Mouse (Mus musculus) CD4-positive, CD25-positive, alpha-beta regulatory T cell, adult 9 weeks (primary cell): ENCODE results near the gene Frat1. TPM values are rescaled to one million over a fixed set of nuclear protein-coding genes. Genes with fewer than 3 reads are reported as not detected.

Experiments
- polyA plus RNA-seq: library from polyadenylated mRNA; unstranded; fragments of 100-300 nt; shearing (Covaris generic); gene quantifications from one replicate; pipeline ENCODE4 v1.2.1, GENCODE M21; 2017

Frat1 gene
- 2.8 TPM for polyA plus RNA-seq

DNA sequence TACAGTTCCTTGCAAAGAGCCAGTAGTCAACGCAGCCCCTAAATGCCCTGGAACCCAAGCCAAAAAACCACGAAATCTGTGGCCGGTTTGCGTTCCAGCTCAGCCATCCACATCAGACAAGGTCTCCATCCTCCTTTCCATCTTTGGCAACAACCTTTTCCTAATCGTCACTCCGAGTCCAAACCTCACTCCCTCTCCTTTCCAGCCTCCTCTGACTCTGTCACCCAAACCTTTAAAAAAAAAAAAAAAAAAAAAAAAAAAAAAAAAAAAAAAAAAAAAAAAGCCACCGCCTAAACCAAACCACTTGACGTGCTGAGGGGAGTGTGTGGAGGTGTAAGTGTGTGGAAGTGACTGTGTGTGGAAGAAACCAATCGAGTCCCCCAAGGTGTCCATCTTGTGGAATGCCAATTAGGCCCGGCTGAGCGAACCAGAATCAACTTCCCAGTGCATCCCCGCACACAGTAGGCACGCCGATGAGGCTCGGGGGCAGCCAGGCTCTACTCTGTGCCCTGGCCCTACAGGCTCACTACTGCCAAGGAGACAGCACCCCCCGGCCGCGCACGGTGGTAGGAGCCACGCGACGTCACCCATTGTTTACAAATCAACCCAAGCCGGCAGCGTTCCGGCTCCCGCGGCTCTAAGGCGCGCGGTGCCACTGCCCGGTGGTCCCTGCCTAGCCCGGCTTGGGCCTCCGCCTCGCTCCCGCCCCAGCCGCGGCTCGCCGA, at the start of gene Frat1:
Gene Frat1, plus strand, starts transcription at position 590 of the 725 bp plus-strand sequence.

DNA sequence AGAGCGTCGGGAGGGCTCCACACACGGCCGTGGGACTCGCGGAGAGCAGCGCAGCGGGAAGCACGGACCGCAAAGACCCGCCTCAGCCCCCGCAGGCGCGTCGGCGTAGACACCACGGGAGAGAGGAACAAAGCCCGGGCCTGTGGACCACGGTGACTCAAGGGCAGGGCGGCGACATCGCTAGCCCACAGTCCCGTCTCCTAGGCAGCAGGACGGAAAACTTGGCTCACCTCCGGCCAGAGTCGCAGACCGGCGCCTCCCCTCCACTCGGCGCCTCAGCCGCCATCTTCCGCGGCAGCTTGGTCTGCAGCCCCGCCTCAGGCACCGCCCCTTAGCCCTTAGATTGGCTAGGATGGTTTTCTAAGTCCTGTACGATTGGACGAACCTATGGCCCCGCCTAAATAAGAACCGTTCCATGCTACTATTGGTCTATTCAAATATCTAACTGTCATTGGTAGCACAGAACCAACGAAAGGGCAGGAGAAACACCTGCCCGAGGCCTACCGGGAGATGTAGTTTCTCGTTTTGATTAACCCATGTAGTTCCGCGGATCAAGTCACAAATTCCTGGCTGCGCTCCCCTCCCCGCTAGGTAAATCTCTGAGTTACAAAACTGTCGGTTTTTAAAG, 27.9 kb upstream of the Frat1 start, which contains the start of gene Arhgap19:
Gene Arhgap19, minus strand, starts transcription at position 306 of the 628 bp plus-strand sequence.

DNA sequence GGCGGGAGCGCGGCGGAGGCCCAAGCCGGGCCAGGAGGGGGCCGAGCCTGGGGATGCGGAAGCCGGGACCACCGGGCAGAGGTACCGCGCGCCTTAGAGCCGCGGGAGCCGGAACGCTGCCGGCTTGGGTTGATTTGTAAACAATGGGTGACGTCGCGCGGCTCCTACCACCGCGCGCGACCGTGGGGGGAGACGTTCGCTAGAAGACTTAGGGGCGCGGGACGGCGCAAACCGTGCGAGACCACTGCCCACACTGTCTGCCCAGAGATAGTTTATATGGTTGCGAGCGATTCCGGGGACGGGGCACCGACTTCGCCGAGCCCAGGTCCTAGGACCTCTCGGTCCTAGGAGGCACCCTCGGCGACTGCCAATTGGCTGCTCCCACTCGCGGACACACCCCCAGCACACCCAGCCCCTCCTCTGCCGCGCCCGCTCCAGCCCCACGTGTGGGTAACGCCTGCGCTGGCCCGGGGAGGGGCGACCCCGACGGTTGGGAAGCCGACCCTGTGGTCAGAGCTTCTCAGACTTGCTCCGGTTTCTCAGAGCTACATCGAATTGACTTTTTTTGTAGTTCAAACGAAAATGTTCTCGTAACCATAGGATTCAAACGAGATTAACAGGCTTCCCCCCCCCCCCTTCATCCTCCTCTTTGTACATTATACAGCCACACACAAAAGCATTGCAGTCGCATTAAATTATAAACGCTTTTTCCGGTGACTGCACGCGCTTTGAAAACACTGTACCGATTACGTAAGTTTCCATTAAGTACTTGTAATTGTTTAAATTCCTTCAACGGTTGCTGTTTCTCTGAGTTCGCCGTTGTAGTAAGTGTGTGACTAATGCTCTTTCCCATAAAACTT, 18.5 kb downstream of the Frat1 start, which contains the start of gene Frat2:
Gene Frat2, minus strand, starts transcription at position 141 of the 860 bp plus-strand sequence.

Other genes with a start within 250 kb of the Frat1 start
- gene Gm340, start 247.6 kb upstream of the Frat1 start, polyA plus RNA-seq: 5.6 TPM
- not detected for gene Slit1, start 86.3 kb upstream of the Frat1 start, polyA plus RNA-seq
- 4.4 TPM for gene Arhgap19, start 27.9 kb upstream of the Frat1 start, polyA plus RNA-seq
- gene Frat2, start 18.2 kb downstream of the Frat1 start, polyA plus RNA-seq: 0.55 TPM
- 24.3 TPM for gene Rrp12, start 66.2 kb downstream of the Frat1 start, polyA plus RNA-seq
- 140 TPM for gene Pgam1, start 82.0 kb downstream of the Frat1 start, polyA plus RNA-seq
- gene Exosc1, start 103.5 kb downstream of the Frat1 start, polyA plus RNA-seq: 102 TPM
- gene Zdhhc16, start 103.5 kb downstream of the Frat1 start, polyA plus RNA-seq: 74.9 TPM
- gene Mms19, start 151.2 kb downstream of the Frat1 start, polyA plus RNA-seq: 94.0 TPM
- gene Ubtd1, start 151.8 kb downstream of the Frat1 start, polyA plus RNA-seq: 4.8 TPM
- not detected for gene Ankrd2, start 206.0 kb downstream of the Frat1 start, polyA plus RNA-seq
- gene Hoga1, start 215.6 kb downstream of the Frat1 start, polyA plus RNA-seq: not detected
- not detected for gene 4933411K16Rik, start 222.3 kb downstream of the Frat1 start, polyA plus RNA-seq